Comparison of ENCODE assay signal across 22 mouse cellular contexts in the genomic region with DNA sequence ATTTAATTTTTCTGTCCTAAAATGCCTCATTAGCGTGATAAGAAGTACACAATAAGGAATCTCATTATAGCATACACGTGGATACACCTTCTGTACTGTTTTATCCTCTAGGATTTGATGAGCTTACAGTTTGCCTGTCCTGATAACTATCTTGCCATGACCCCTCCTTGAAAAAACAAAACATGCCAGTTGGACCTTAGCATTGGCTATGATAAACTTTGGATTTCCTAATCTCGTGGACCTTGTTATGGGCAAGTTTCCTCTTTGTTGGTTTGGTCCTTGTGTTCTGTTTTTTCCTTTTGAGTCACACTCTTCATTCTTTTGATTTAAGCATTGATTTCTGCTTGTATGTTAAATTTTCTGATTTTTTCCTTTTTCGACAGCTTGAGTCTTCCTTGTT. TPM values are rescaled to one million over a fixed set of nuclear protein-coding genes. Genes with fewer than 3 reads are reported as not detected.
A peak's percentile ranks its signal among the peaks of the same experiment; 100 is the strongest.
DNase-seq lines count a peak whose midpoint lies in the region; ATAC-seq and TF ChIP-seq lines count a peak whose summit lies in the region.
"Had no signal": no experiment of that assay in that cellular context is flagged by ENCODE, and none has a peak within 500 bp of the region (broad histone marks: within the 10 kb centered on the region; RNA-seq: fewer than 3 reads in every experiment).

No protein-coding gene starts in this region.

- ATAC-seq in liver, embryonic 12.5 days: no peak
- peak; percentile 51; the same call in 1 of the 2 replicates for ATAC-seq in liver, postnatal 0 days
- ATAC-seq: activated CD4-positive, CD25-positive, alpha-beta regulatory T cell, adult 4 months; CD4-positive, CD25-positive, alpha-beta regulatory T cell, adult 4 months; Patski had no signal

- no peak for TF ChIP-seq CTCF in liver, adult 2 months (IDR thresholded peaks at IDR 0.05; ENCODE audit: low read depth, low read length)
- TF ChIP-seq CTCF in liver, postnatal 0 days (IDR thresholded peaks at IDR 0.05; ENCODE audit: low read depth): no peak

- no peak overlapping the region for H3K9ac ChIP-seq in liver, adult 2 months (ENCODE audit: low read depth, low read length)
- no peak overlapping the region for H3K9ac ChIP-seq in liver, embryonic 12.5 days
- H3K9ac ChIP-seq in liver, postnatal 0 days (replicated peaks): no peak overlapping the region

- peak overlapping the region; percentile 40; the same call in 1 of the 2 replicates for H3K4me3 ChIP-seq in liver, adult 2 months (ENCODE audit: insufficient read depth, low read depth, low read length)
- no peak overlapping the region for H3K4me3 ChIP-seq in liver, embryonic 12.5 days
- H3K4me3 ChIP-seq in liver, postnatal 0 days (ENCODE audit: low read depth, low read length): no peak overlapping the region

- H3K36me3 ChIP-seq in liver, adult 2 months (ENCODE audit: control insufficient read depth, insufficient read depth, low read length): no peaks in the 10 kb centered on the region
- H3K36me3 ChIP-seq in liver, embryonic 12.5 days: no peaks in the 10 kb centered on the region
- H3K36me3 ChIP-seq in liver, postnatal 0 days (replicated peaks; ENCODE audit: insufficient read depth, low read length): no peaks in the 10 kb centered on the region
- H3K36me3 ChIP-seq: G1E had no signal

- peaks cover 4% of the 10 kb centered on the region; the same call in 1 of the 2 replicates for H3K9me3 ChIP-seq in liver, embryonic 12.5 days (replicated peaks)
- no peaks in the 10 kb centered on the region for H3K9me3 ChIP-seq in liver, postnatal 0 days (ENCODE audit: low read length)
- H3K9me3 ChIP-seq: G1E had no signal

- TF ChIP-seq EP300 in liver, postnatal 0 days (IDR thresholded peaks at IDR 0.05; ENCODE audit: low read depth): no peak

- WGBS in liver, adult 2 months: 18% methylated on average over 4 of the region's 4 CpGs
- WGBS in liver, embryonic 12.5 days (ENCODE audit: insufficient replicate concordance): 50% methylated on average over 4 of the region's 4 CpGs
- 62% methylated on average over 4 of the region's 4 CpGs for WGBS in liver, postnatal 0 days (ENCODE audit: insufficient replicate concordance)

- no peak overlapping the region for H3K27ac ChIP-seq in liver, adult 2 months (replicated peaks; ENCODE audit: insufficient read depth, low read depth, low read length)
- no peak overlapping the region for H3K27ac ChIP-seq in liver, embryonic 12.5 days
- H3K27ac ChIP-seq in liver, postnatal 0 days (ENCODE audit: low read depth): no peak overlapping the region

- H3K79me2 ChIP-seq in liver, adult 2 months (ENCODE audit: control insufficient read depth, insufficient read depth, low read length): no peaks in the 10 kb centered on the region

- TF ChIP-seq POLR2A in liver, adult 2 months (IDR thresholded peaks at IDR 0.05; ENCODE audit: extremely low read depth, insufficient read depth, low read length): no peak

- H3K27me3 ChIP-seq in liver, adult 2 months (ENCODE audit: control insufficient read depth, insufficient read depth, low read length): no peaks in the 10 kb centered on the region
- no peaks in the 10 kb centered on the region for H3K27me3 ChIP-seq in liver, embryonic 12.5 days (replicated peaks)
- H3K27me3 ChIP-seq in liver, postnatal 0 days (ENCODE audit: insufficient read depth, low read length): no peaks in the 10 kb centered on the region
- H3K27me3 ChIP-seq: Patski had no signal

- peak; percentile 98 for DNase-seq in liver, adult 2 months (ENCODE audit: extremely low read depth, low read depth, low spot score)
- DNase-seq in liver, postnatal 0 days: no peak
- DNase-seq in liver: no peak
- DNase-seq: adrenal gland, adult 2 months; adrenal gland, adult 8-10 months; adrenal gland, postnatal 10 days; adrenal gland, postnatal 14 days; adrenal gland, postnatal 25 days; adrenal gland, postnatal 36 days; B cell, adult 2 months; cerebellum, adult 11 months; cerebellum, adult 11-12 months; cerebellum, adult 18-20 months had no signal

- H3K4me2 ChIP-seq in liver, embryonic 12.5 days: no peak overlapping the region
- H3K4me2 ChIP-seq in liver, postnatal 0 days (ENCODE audit: low read depth, low read length): no peak overlapping the region

- H3K4me1 ChIP-seq in liver, adult 2 months (ENCODE audit: control insufficient read depth, insufficient read depth, low read length): peaks cover 4% of the 10 kb centered on the region; the same call in 1 of the 2 replicates
- H3K4me1 ChIP-seq in liver, embryonic 12.5 days: no peaks in the 10 kb centered on the region
- H3K4me1 ChIP-seq in liver, postnatal 0 days (ENCODE audit: insufficient read depth): no peaks in the 10 kb centered on the region

RNA-seq across cellular contexts. Expression of gene Mug1, which starts 10.3 kb away (rescaled TPM):
- total RNA-seq in liver, adult 2 months (2014; rRNA removed): 1,666 and 1,720 TPM in 2 replicates
- polyA plus RNA-seq in liver, adult 2 months (2012; rRNA removed): 549 and 589 TPM in 2 replicates
- 0.05 TPM in 1 of 2 replicates, not detected in the other for polyA plus RNA-seq in liver, embryonic 12.5 days (2016; fragmentation: Nextera tagmentation; extraction: Ambion mirVana)
- polyA plus RNA-seq in liver, postnatal 0 days (2015; fragmentation: Nextera tagmentation; extraction: Ambion mirVana): 11.3 and 12.4 TPM in 2 replicates
- total RNA-seq: CH12.LX, ES-E14, MEL had no signal
- polyA plus RNA-seq: C2C12; CD4-positive, CD25-positive, alpha-beta regulatory T cell, adult 4 months; G1E; Patski had no signal

Comparison
In these comparisons a context has a peak if more than half of its experiments do, and no peak if none do; other contexts are left out.
1. RNA of gene Mug1, which starts 10.3 kb away (polyA plus RNA-seq): 549 to 589 TPM in liver, adult 2 months; 11.3 to 12.4 TPM in liver, postnatal 0 days and 0.05 TPM in liver, embryonic 12.5 days; every median in the first group is over 10 times any median in the second.